Comparison of ENCODE assay signal across 18 mouse cellular contexts in the genomic region with DNA sequence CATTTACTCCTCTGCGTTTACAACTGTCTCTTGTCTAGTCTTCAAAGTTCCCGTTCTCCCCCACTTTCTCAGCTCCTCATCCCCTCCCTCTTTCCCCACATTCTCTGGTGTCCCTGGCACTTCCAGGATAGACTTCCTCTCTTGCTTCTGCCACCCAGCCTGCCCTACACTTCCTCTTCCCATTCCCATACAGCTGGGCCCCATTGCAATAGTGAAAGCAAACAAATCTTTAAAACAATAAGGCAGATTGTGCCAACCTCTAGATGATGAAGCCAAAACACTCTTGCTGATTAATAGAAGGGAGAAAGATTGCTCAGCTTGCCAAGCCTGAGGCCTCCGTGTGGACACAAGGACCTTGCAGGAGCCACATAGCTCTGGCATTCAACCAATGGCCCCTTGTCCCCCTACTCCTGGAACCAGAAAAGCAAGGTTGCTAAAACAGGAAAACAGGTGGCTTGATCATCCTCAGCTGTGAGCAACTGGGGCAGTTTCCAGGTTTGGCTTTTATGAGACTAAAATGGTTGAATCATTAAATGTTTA.
DNase-seq lines count a peak whose midpoint lies in the region; ATAC-seq and TF ChIP-seq lines count a peak whose summit lies in the region.
"Had no signal": no experiment of that assay in that cellular context is flagged by ENCODE, and none has a peak within 500 bp of the region (broad histone marks: within the 10 kb centered on the region; RNA-seq: fewer than 3 reads in every experiment).

No protein-coding gene starts in this region.

- no peaks in the 10 kb centered on the region for H3K27me3 ChIP-seq in midbrain, postnatal 0 days (ENCODE audit: insufficient read depth, low read length)
- H3K27me3 ChIP-seq: heart, embryonic 15.5 days had no signal

- H3K4me1 ChIP-seq in midbrain, postnatal 0 days (ENCODE audit: insufficient read depth, low read length) = no peaks in the 10 kb centered on the region
- H3K4me1 ChIP-seq: heart, embryonic 15.5 days; midbrain, embryonic 10.5 days had no signal

- no peaks in the 10 kb centered on the region for H3K36me3 ChIP-seq in midbrain, postnatal 0 days (ENCODE audit: insufficient read depth, low read length)
- H3K36me3 ChIP-seq: heart, embryonic 15.5 days; midbrain, embryonic 10.5 days had no signal

- H3K4me3 ChIP-seq in midbrain, postnatal 0 days (ENCODE audit: low read depth, low read length) = no peak overlapping the region
- H3K4me3 ChIP-seq: heart, embryonic 15.5 days; midbrain, embryonic 10.5 days; myocyte had no signal

- no peak overlapping the region for H3K4me2 ChIP-seq in midbrain, postnatal 0 days (ENCODE audit: low read depth, low read length, poor library complexity, severe bottlenecking)
- H3K4me2 ChIP-seq: heart, embryonic 15.5 days; hindbrain, embryonic 14.5 days had no signal

- no peak overlapping the region for H3K27ac ChIP-seq in midbrain, postnatal 0 days (ENCODE audit: low read depth, low read length)
- H3K27ac ChIP-seq: heart, embryonic 15.5 days; hindbrain, embryonic 14.5 days; midbrain, embryonic 10.5 days had no signal

- no peaks in the 10 kb centered on the region for H3K9me3 ChIP-seq in midbrain, postnatal 0 days (ENCODE audit: low read length)
- H3K9me3 ChIP-seq: heart, embryonic 15.5 days; midbrain, embryonic 10.5 days had no signal

- DNase-seq in layer of hippocampus, adult 11-12 months (ENCODE audit: low spot score) = peak; percentile 21
- no peak for DNase-seq in layer of hippocampus, adult 18-20 months (ENCODE audit: low spot score in 2 of 2)
- peak; percentile 11 to 13 for DNase-seq in cerebellum, postnatal 14 days
- peak; percentile 17 to 24 for DNase-seq in lung, adult 18-20 months
- peak; percentile 23 to 54 for DNase-seq in lung, postnatal 4 days
- no peak for DNase-seq in midbrain, postnatal 0 days (ENCODE audit: low spot score)
- DNase-seq in embryo, embryonic 11 days = no peak
- no peak for DNase-seq in neural tube, embryonic 10.5 days (ENCODE audit: extremely low spot score, low spot score)
- DNase-seq: adrenal gland, postnatal 36 days; gastrocnemius, postnatal 36 days; kidney, postnatal 10 days; right cerebral cortex, postnatal 25 days; thymus, adult 18-20 months had no signal

- no peak for ATAC-seq in midbrain, postnatal 0 days (ENCODE audit: low FRiP score)
- ATAC-seq: intestine, postnatal 0 days had no signal

- no peak for TF ChIP-seq CTCF in midbrain, postnatal 0 days (IDR thresholded peaks at IDR 0.05)

- H3K9ac ChIP-seq in midbrain, postnatal 0 days (replicated peaks; ENCODE audit: low read length, poor library complexity, severe bottlenecking) = no peak overlapping the region
- H3K9ac ChIP-seq: heart, embryonic 15.5 days; hindbrain, embryonic 14.5 days had no signal

- WGBS in midbrain, postnatal 0 days = 87% methylated on average over 3 of the region's 3 CpGs

Comparison
In these comparisons a context has a peak if more than half of its experiments do, and no peak if none do; other contexts are left out.
1. DNase-seq: peak in layer of hippocampus, adult 11-12 months (single experiment), cerebellum, postnatal 14 days (2 of 2), lung, adult 18-20 months (2 of 2) and lung, postnatal 4 days (2 of 2); none in layer of hippocampus, adult 18-20 months (0 of 2), midbrain, postnatal 0 days (single experiment), embryo, embryonic 11 days (single experiment) and neural tube, embryonic 10.5 days (single experiment).